Mouse (Mus musculus): ENCODE measurements around the gene Ucn. TPM values are rescaled to one million over a fixed set of nuclear protein-coding genes. Genes with fewer than 3 reads are reported as not detected.
A peak's percentile ranks its signal among the peaks of the same experiment; 100 is the strongest.

Gene Ucn
- not detected in 2 replicates for polyA plus RNA-seq (2015; fragmentation: Nextera tagmentation; extraction: Ambion mirVana)

- Histone ChIP-seq H3K4me3 (ENCODE audit: low read length) (peak within 1 kb of the TSS; percentile 21), H3K4me2 (ENCODE audit: low read depth, low read length) (0 out of 2 replicates have a peak within 1 kb of the TSS, but pooled peaks have one; percentile 33), H3K4me1 (ENCODE audit: control insufficient read depth, insufficient read depth, low read length) (no peaks in the 10 kb centered on the region; the same call in 1 of the 2 replicates), H3K9ac (ENCODE audit: low read depth, low read length) (no peak within 1 kb of the TSS), H3K36me3 (ENCODE audit: control insufficient read depth, insufficient read depth, low read length) (peaks cover 5% of the 10 kb centered on the region), H3K27ac (ENCODE audit: low read length) (no peak within 1 kb of the TSS), H3K27me3 (replicated peaks; ENCODE audit: control insufficient read depth, insufficient read depth, low read length) (peaks cover 41% of the 10 kb centered on the region), H3K9me3 (ENCODE audit: control insufficient read depth, low read length) (no peaks in the 10 kb centered on the region)
- no peak for ATAC-seq
- WGBS = 2% methylated on average over 52 of the region's 52 CpGs
Observed at GRCm38 (mm10) chr5:31138241-31138967, at the start of gene Ucn. Gene Ucn, minus strand, starts transcription at chr5:31138829.

- Histone ChIP-seq H3K4me1 (ENCODE audit: control insufficient read depth, insufficient read depth, low read length) (0 out of 2 replicates have a peak, but pooled peaks cover 3% of the 10 kb centered on the region), H3K4me2 (ENCODE audit: low read depth, low read length) (no peak overlapping the region), H3K4me3 (ENCODE audit: low read length) (no peak overlapping the region), H3K9me3 (ENCODE audit: control insufficient read depth, low read length) (no peaks in the 10 kb centered on the region), H3K27ac (ENCODE audit: low read length) (no peak overlapping the region), H3K27me3 (replicated peaks; ENCODE audit: control insufficient read depth, insufficient read depth, low read length) (no peaks in the 10 kb centered on the region), H3K9ac (ENCODE audit: low read depth, low read length) (no peak overlapping the region), H3K36me3 (ENCODE audit: control insufficient read depth, insufficient read depth, low read length) (peaks cover 14% of the 10 kb centered on the region)
- ATAC-seq = no peak
- 54% methylated on average over 4 of the region's 4 CpGs for WGBS
Observed at GRCm38 (mm10) chr5:31183678-31184077, 45.0 kb upstream of the Ucn start.

GRCm38 (mm10) chr5:31181183-31181770, 42.6 kb upstream of the Ucn start:
- Histone ChIP-seq H3K27me3 (replicated peaks; ENCODE audit: control insufficient read depth, insufficient read depth, low read length) (no peaks in the 10 kb centered on the region), H3K9me3 (ENCODE audit: control insufficient read depth, low read length) (no peaks in the 10 kb centered on the region), H3K4me1 (ENCODE audit: control insufficient read depth, insufficient read depth, low read length) (0 out of 2 replicates have a peak, but pooled peaks cover 3% of the 10 kb centered on the region), H3K9ac (ENCODE audit: low read depth, low read length) (no peak overlapping the region), H3K27ac (ENCODE audit: low read length) (no peak overlapping the region), H3K4me3 (ENCODE audit: low read length) (no peak overlapping the region), H3K4me2 (ENCODE audit: low read depth, low read length) (no peak overlapping the region), H3K36me3 (ENCODE audit: control insufficient read depth, insufficient read depth, low read length) (no peaks in the 10 kb centered on the region)
- 87% methylated on average over 9 of the region's 9 CpGs for WGBS
- no peak for ATAC-seq

- Histone ChIP-seq H3K9ac (ENCODE audit: low read depth, low read length) (peak within 1 kb of the TSS; percentile 85), H3K4me3 (ENCODE audit: low read length) (peak within 1 kb of the TSS; percentile 91), H3K27ac (ENCODE audit: low read length) (peak within 1 kb of the TSS; percentile 99), H3K27me3 (replicated peaks; ENCODE audit: control insufficient read depth, insufficient read depth, low read length) (no peaks in the 10 kb centered on the region), H3K4me1 (ENCODE audit: control insufficient read depth, insufficient read depth, low read length) (0 out of 2 replicates have a peak, but pooled peaks cover 3% of the 10 kb centered on the region), H3K36me3 (ENCODE audit: control insufficient read depth, insufficient read depth, low read length) (no peaks in the 10 kb centered on the region), H3K4me2 (ENCODE audit: low read depth, low read length) (peak within 1 kb of the TSS; percentile 84), H3K9me3 (ENCODE audit: control insufficient read depth, low read length) (no peaks in the 10 kb centered on the region)
- peak; percentile 99 for ATAC-seq
- under 1% methylated on average over 59 of the region's 59 CpGs for WGBS
Observed at GRCm38 (mm10) chr5:31179766-31180630, 41.4 kb upstream of the Ucn start, which contains the start of the genes Gm29609 and Gtf3c2. Gene Gm29609, minus strand, starts transcription at chr5:31179911. Gene Gtf3c2, minus strand, starts transcription at chr5:31180144.

- Histone ChIP-seq H3K36me3 (ENCODE audit: control insufficient read depth, insufficient read depth, low read length) (no peaks in the 10 kb centered on the region), H3K27me3 (replicated peaks; ENCODE audit: control insufficient read depth, insufficient read depth, low read length) (no peaks in the 10 kb centered on the region), H3K4me3 (ENCODE audit: low read length) (peak overlapping the region; percentile 91), H3K4me2 (ENCODE audit: low read depth, low read length) (peak overlapping the region; percentile 84), H3K9ac (ENCODE audit: low read depth, low read length) (peak overlapping the region; percentile 85), H3K27ac (ENCODE audit: low read length) (peak overlapping the region; percentile 99), H3K4me1 (ENCODE audit: control insufficient read depth, insufficient read depth, low read length) (0 out of 2 replicates have a peak, but pooled peaks cover 3% of the 10 kb centered on the region), H3K9me3 (ENCODE audit: control insufficient read depth, low read length) (no peaks in the 10 kb centered on the region)
- under 1% methylated on average over 25 of the region's 25 CpGs for WGBS
- peak; percentile 70 for ATAC-seq
Observed at GRCm38 (mm10) chr5:31179301-31179765, 40.7 kb upstream of the Ucn start.

DNA sequence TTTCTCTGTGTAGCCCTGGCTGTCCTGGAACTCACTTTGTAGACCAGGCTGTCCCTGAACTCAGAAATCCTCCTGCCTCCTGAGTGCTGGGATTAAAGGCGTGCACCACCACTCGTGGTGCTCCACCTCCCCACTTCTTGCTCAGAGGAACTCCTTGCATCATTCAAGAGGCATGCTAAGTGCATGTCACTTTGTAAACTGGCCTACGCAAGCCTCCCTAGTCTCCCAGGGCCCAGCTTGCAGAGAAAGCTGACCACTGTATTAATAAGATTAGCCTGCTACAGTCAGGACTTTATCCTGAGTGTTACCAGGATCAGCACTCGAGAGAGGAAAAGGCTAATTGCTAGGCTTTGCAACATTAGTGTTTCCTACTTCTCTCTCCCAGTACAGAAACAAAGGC, 30.0 kb upstream of the Ucn start:
- H3K4me3 ChIP-seq (ENCODE audit: low read length) = no peak overlapping the region
- no peak overlapping the region for H3K27ac ChIP-seq (ENCODE audit: low read length)
- WGBS = 91% methylated on average over 4 of the region's 4 CpGs
- no peaks in the 10 kb centered on the region for H3K4me1 ChIP-seq (ENCODE audit: control insufficient read depth, insufficient read depth, low read length)
- H3K27me3 ChIP-seq (replicated peaks; ENCODE audit: control insufficient read depth, insufficient read depth, low read length) = no peaks in the 10 kb centered on the region
- no peak for ATAC-seq
- peaks cover 35% of the 10 kb centered on the region for H3K36me3 ChIP-seq (ENCODE audit: control insufficient read depth, insufficient read depth, low read length)
- H3K4me2 ChIP-seq (ENCODE audit: low read depth, low read length) = no peak overlapping the region
- no peaks in the 10 kb centered on the region for H3K9me3 ChIP-seq (ENCODE audit: control insufficient read depth, low read length)
- no peak overlapping the region for H3K9ac ChIP-seq (ENCODE audit: low read depth, low read length)

DNA sequence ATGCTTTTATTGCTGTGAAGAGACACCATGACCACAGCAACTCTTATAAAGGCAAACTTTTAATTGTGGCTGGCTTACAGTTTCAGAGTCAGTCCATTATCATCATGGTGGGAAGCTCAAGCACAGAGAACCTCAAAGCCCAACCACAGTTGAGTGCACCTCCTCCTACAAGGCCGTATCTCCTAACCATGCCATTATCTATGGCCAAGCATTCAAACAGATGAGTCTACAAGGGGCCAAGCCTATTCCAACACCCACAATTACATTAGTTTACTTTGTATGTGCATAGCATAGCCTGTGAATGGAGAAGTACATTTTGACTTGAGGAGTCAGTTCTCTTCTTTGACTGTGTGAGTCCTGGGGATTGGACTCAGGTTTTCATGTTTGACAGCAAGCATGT, 26.2 kb upstream of the Ucn start:
- Histone ChIP-seq H3K36me3 (ENCODE audit: control insufficient read depth, insufficient read depth, low read length) (peaks cover 32% of the 10 kb centered on the region), H3K9me3 (ENCODE audit: control insufficient read depth, low read length) (no peaks in the 10 kb centered on the region), H3K4me1 (ENCODE audit: control insufficient read depth, insufficient read depth, low read length) (no peaks in the 10 kb centered on the region), H3K4me3 (ENCODE audit: low read length) (no peak overlapping the region), H3K27ac (ENCODE audit: low read length) (no peak overlapping the region), H3K4me2 (ENCODE audit: low read depth, low read length) (no peak overlapping the region), H3K27me3 (replicated peaks; ENCODE audit: control insufficient read depth, insufficient read depth, low read length) (no peaks in the 10 kb centered on the region), H3K9ac (ENCODE audit: low read depth, low read length) (no peak overlapping the region)
- ATAC-seq = no peak
- 88% methylated on average over 1 of the region's 1 CpGs for WGBS

DNA sequence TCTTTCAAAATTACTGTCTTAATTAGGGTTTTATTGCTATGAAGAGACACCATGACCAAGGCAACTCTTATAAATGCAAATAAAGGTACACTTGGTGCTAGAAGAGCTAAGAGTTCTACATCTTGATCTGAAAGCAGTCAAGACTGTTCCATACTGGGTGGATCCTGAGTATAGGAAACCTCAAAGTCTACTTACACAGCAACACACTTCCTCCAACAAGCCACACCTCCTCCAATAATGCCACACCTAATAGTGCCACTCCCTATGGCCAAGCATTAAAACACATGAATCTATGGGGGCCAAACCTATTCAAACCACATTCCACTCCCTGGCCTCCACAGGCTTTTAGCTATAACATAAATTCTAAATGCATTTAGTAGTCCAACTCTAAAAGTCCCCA, 23.8 kb upstream of the Ucn start:
- Histone ChIP-seq H3K4me1 (ENCODE audit: control insufficient read depth, insufficient read depth, low read length) (no peaks in the 10 kb centered on the region), H3K27me3 (replicated peaks; ENCODE audit: control insufficient read depth, insufficient read depth, low read length) (no peaks in the 10 kb centered on the region), H3K36me3 (ENCODE audit: control insufficient read depth, insufficient read depth, low read length) (peaks cover 30% of the 10 kb centered on the region), H3K4me3 (ENCODE audit: low read length) (no peak overlapping the region), H3K4me2 (ENCODE audit: low read depth, low read length) (no peak overlapping the region), H3K9ac (ENCODE audit: low read depth, low read length) (no peak overlapping the region), H3K27ac (ENCODE audit: low read length) (no peak overlapping the region), H3K9me3 (ENCODE audit: control insufficient read depth, low read length) (no peaks in the 10 kb centered on the region)
- peak; percentile 44; the same call in 1 of the 2 replicates for ATAC-seq

GRCm38 (mm10) chr5:31154152-31154553, 15.5 kb upstream of the Ucn start, which contains the start of gene Mpv17:
Gene Mpv17, minus strand, starts transcription at chr5:31154251.
- H3K27ac ChIP-seq (ENCODE audit: low read length) = peak within 1 kb of the TSS; percentile 50
- H3K4me1 ChIP-seq (ENCODE audit: control insufficient read depth, insufficient read depth, low read length) = peaks cover 6% of the 10 kb centered on the region
- under 1% methylated on average over 19 of the region's 19 CpGs for WGBS
- peaks cover 13% of the 10 kb centered on the region for H3K36me3 ChIP-seq (ENCODE audit: control insufficient read depth, insufficient read depth, low read length)
- peak; percentile 96 for ATAC-seq
- H3K9ac ChIP-seq (ENCODE audit: low read depth, low read length) = peak within 1 kb of the TSS; percentile 81
- H3K9me3 ChIP-seq (ENCODE audit: control insufficient read depth, low read length) = no peaks in the 10 kb centered on the region
- no peaks in the 10 kb centered on the region for H3K27me3 ChIP-seq (replicated peaks; ENCODE audit: control insufficient read depth, insufficient read depth, low read length)
- H3K4me2 ChIP-seq (ENCODE audit: low read depth, low read length) = peak within 1 kb of the TSS; percentile 86
- H3K4me3 ChIP-seq (ENCODE audit: low read length) = peak within 1 kb of the TSS; percentile 73

Data from intestine, embryonic 16.5 days (tissue).